Mouse (Mus musculus) c-Kit-positive CD71-negative TER-119-negative erythroid progenitor cells, embryonic 14.5 days (primary cell): Measurements from ENCODE around the gene Prkag2.

Source experiments
- DNase-seq: peaks from one replicate; pipeline ENCODE4 v3.0.0-alpha.2; 2013; ENCODE audit warnings: low read depth

The Prkag2 gene

GRCm38 (mm10) chr5:24995576-24996100 is 104.8 kb downstream of the Prkag2 start:
- DNase-seq, result no peak

GRCm38 (mm10) chr5:24993190-24993589 is 107.3 kb downstream of the Prkag2 start:
- no peak for DNase-seq

GRCm38 (mm10) chr5:24991575-24991974 is 108.9 kb downstream of the Prkag2 start:
- DNase-seq, result no peak

- DNase-seq, result no peak
These were observed 110.0 kb downstream of the Prkag2 start for GRCm38 (mm10) chr5:24990460-24990859.

- DNase-seq, result no peak
These were observed 110.8 kb downstream of the Prkag2 start for GRCm38 (mm10) chr5:24989683-24990082.

GRCm38 (mm10) chr5:24986956-24987355 is 113.5 kb downstream of the Prkag2 start:
- DNase-seq, result no peak

GRCm38 (mm10) chr5:24986204-24986940 is 114.1 kb downstream of the Prkag2 start:
- no peak for DNase-seq

- DNase-seq, result no peak
These were observed 114.8 kb downstream of the Prkag2 start for GRCm38 (mm10) chr5:24985434-24986176.

- no peak for DNase-seq
These were observed 116.3 kb downstream of the Prkag2 start for GRCm38 (mm10) chr5:24984157-24984556.

- DNase-seq, result no peak
These were observed 116.9 kb downstream of the Prkag2 start for GRCm38 (mm10) chr5:24983539-24983938.

GRCm38 (mm10) chr5:24982258-24982657 is 118.2 kb downstream of the Prkag2 start:
- no peak for DNase-seq

- DNase-seq, result no peak
These were observed 118.7 kb downstream of the Prkag2 start for GRCm38 (mm10) chr5:24981765-24982164.

GRCm38 (mm10) chr5:24979968-24980345 is 120.5 kb downstream of the Prkag2 start:
- DNase-seq, result no peak

- DNase-seq, result no peak
These were observed 121.0 kb downstream of the Prkag2 start for GRCm38 (mm10) chr5:24979312-24979967.

- DNase-seq, result no peak
These were observed 123.5 kb downstream of the Prkag2 start for GRCm38 (mm10) chr5:24976907-24977306.

GRCm38 (mm10) chr5:24976236-24976635 is 124.2 kb downstream of the Prkag2 start:
- DNase-seq, result no peak

GRCm38 (mm10) chr5:24975100-24975499 is 125.3 kb downstream of the Prkag2 start:
- no peak for DNase-seq

- no peak for DNase-seq
These were observed 126.7 kb downstream of the Prkag2 start for GRCm38 (mm10) chr5:24973672-24974225.

GRCm38 (mm10) chr5:24973228-24973627 is 127.2 kb downstream of the Prkag2 start:
- no peak for DNase-seq

- DNase-seq, result no peak
These were observed 129.7 kb downstream of the Prkag2 start for GRCm38 (mm10) chr5:24970552-24971275.

- DNase-seq, result no peak
These were observed 131.1 kb downstream of the Prkag2 start for GRCm38 (mm10) chr5:24969241-24969880.
